Mouse (Mus musculus) neural tube, embryonic 12.5 days (tissue): ENCODE data around the gene Col6a3. TPM values are rescaled to one million over a fixed set of nuclear protein-coding genes. Genes with fewer than 3 reads are reported as not detected.

Experiments
- polyA plus RNA-seq: library from polyadenylated mRNA; unstranded; fragments of >200 nt; fragmentation: Nextera tagmentation; extraction: Ambion mirVana; gene quantifications from 2 replicates; pipeline ENCODE4 v1.2.1, GENCODE M21; 2016

Gene Col6a3
- polyA plus RNA-seq, 1 experiment from 2014 or later, result 14.6 TPM

Other genes starting within 250 kb of the Col6a3 start
- gene Cops8, start 241.0 kb downstream of the Col6a3 start, polyA plus RNA-seq, result 160 and 171 TPM in 2 replicates
- 0.15 and 0.20 TPM in 2 replicates for gene Mlph, start 71.1 kb upstream of the Col6a3 start, polyA plus RNA-seq
- not detected in 2 replicates for gene Prlh, start 109.1 kb upstream of the Col6a3 start, polyA plus RNA-seq
- gene Rab17, start 125.7 kb upstream of the Col6a3 start, polyA plus RNA-seq, result not detected in 2 replicates
- gene Lrrfip1, start 154.8 kb upstream of the Col6a3 start, polyA plus RNA-seq, result 27.6 and 27.9 TPM in 2 replicates